Mouse (Mus musculus) liver, postnatal 0 days (tissue): Measurements from ENCODE around the gene Capzb.

Experiments used
- CTCF ChIP-seq: sonication (generic); IDR thresholded peaks from 2 replicates; pipeline ENCODE4 v1.5.1; 2016; ENCODE audit warnings: antibody characterized with exemption, low read depth
- EP300 ChIP-seq: IDR thresholded peaks from 2 replicates; pipeline ENCODE4 v1.6.1; 2016; ENCODE audit warnings: antibody characterized with exemption, low read depth, mild to moderate bottlenecking

GRCm38 (mm10) chr4:139256146-139256545 is 63.4 kb downstream of the Capzb start:
- TF ChIP-seq CTCF (no peak), EP300 (no peak)
